Mouse (Mus musculus) kidney, adult 2 months (tissue): ENCODE results near the gene Lrrc30.

ENCODE experiments used
- CTCF ChIP-seq: fragments of 200-500 bp; conservative IDR thresholded peaks from 2 replicates; pipeline ENCODE4 v1.5.1; 2011; ENCODE audit warnings: low read depth, mild to moderate bottlenecking, control low read depth, low read length, moderate library complexity, mixed read lengths; ENCODE audit not compliant: insufficient read depth, insufficient read length
- POLR2A ChIP-seq: fragments of 200-500 bp; IDR thresholded peaks from one replicate; pipeline ENCODE4 v1.6.1; 2011; ENCODE audit warnings: low read depth, low read length, control low read depth

DNA sequence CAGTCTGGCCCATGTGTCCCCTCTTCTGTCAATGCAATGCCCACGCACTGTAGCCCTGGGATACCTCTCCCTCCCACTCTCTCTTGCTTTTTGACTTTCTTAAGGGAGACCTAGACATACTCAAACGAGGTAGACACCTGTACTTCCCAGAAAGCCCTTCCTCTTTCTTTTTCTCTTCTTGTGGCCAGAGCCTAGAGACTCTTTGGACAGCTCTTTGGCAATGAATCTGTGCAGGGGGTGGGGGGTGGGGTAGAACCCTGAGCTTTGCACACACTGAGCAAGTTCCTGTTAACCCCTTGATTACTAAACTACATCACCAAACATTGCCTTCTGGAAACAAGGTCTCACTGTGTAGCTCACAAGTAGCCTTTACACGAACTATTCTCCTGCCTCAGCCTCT, 31.8 kb upstream of the Lrrc30 start:
- no peak for TF ChIP-seq CTCF
- no peak for TF ChIP-seq POLR2A
